Mouse (Mus musculus): Measurements from ENCODE around the gene Shcbp1. TPM values are rescaled to one million over a fixed set of nuclear protein-coding genes. Genes with fewer than 3 reads are reported as not detected.

The Shcbp1 gene
- polyA plus RNA-seq (2015; fragmentation: Illumina TruSeq; extraction: RNeasy Lipid Tissue Mini Kit (QIAGEN cat#74804); ENCODE audit: insufficient read depth, low replicate concordance) = 9.2 TPM

DNA sequence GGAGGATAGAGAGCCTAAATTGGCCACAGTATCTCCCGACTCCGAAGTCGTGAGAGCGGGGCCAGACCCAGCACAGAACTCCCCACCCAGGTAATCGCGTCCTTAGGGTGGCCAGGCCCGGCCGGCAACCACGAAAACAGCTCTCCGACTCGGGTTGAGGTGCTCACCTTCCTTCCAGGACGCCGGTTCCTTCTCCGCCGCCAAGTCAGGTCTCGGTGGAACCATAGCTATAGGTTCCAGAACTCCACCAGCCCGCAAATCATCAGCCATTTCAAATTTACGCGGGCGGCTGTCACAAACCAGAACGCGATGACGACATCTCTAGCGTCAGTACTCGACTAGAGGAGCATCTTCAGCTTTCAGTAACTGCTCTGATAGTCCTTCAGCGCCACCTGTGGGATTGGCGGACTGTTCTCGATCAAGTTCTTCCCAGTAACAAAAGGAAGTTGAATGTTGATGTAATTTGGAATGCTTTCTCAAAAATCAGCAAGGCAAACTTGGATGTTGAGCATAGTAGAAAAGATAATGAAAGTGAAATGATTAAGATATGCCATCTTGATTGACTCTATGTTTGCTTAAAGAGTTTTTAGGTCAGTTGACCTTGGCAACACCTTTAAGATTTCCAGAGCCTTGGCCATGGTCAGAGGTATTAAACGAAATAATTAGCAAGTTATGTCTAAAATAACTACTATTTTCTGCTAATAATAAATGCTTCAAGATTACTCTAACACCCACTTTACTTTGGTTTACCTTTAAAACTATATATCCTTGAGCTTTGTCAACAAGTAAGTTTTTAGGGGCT lies at the start of gene Shcbp1:
TSS of gene Shcbp1 (minus strand) at position 314 of the 802 bp plus-strand sequence.

Other genes with a start within 250 kb of the Shcbp1 start
- 22.0 TPM for gene Zfp958, start 166.4 kb downstream of the Shcbp1 start, polyA plus RNA-seq (2015; fragmentation: Illumina TruSeq; extraction: RNeasy Lipid Tissue Mini Kit (QIAGEN cat#74804); ENCODE audit: insufficient read depth, low replicate concordance)